Mouse (Mus musculus) kidney, embryonic 15.5 days (tissue): ENCODE results near the gene Hoxb7. TPM values are rescaled to one million over a fixed set of nuclear protein-coding genes. Genes with fewer than 3 reads are reported as not detected.

Experiments used
- ATAC-seq: fragments of 200-750 bp; cut with Nextera tagmentation; replicated peaks from 2 replicates; pipeline ENCODE4 v1.8.0; 2017; ENCODE audit warnings: moderate TSS enrichment; ENCODE audit not compliant: low FRiP score
- H3K27ac ChIP-seq: fragments of 300-500 bp; sonication (generic); 2 replicates; pipeline ENCODE4 v1.5.1; 2015; ENCODE audit warnings: mild to moderate bottlenecking, inconsistent platforms
- H3K27me3 ChIP-seq: fragments of 300-500 bp; sonication (generic); 2 replicates; pipeline ENCODE4 v1.6.1; 2015; ENCODE audit warnings: inconsistent platforms
- H3K36me3 ChIP-seq: fragments of 300-500 bp; sonication (generic); 2 replicates; pipeline ENCODE4 v1.6.1; 2015; ENCODE audit warnings: inconsistent platforms
- H3K4me1 ChIP-seq: fragments of 300-500 bp; sonication (generic); 2 replicates; pipeline ENCODE4 v1.6.1; 2015; ENCODE audit warnings: inconsistent platforms
- H3K4me2 ChIP-seq: fragments of 300-500 bp; sonication (generic); 2 replicates; pipeline ENCODE4 v1.6.1; 2015; ENCODE audit warnings: moderate library complexity, mild to moderate bottlenecking, inconsistent platforms
- H3K4me3 ChIP-seq: fragments of 300-500 bp; sonication (generic); replicated peaks from 2 replicates; pipeline ENCODE4 v1.5.1; 2015; ENCODE audit warnings: mild to moderate bottlenecking, inconsistent platforms
- H3K9ac ChIP-seq: fragments of 300-500 bp; sonication (generic); 2 replicates; pipeline ENCODE4 v1.6.1; 2015; ENCODE audit warnings: mild to moderate bottlenecking, inconsistent platforms
- H3K9me3 ChIP-seq: fragments of 300-500 bp; sonication (generic); replicated peaks from 2 replicates; pipeline ENCODE4 v1.6.1; 2016; ENCODE audit warnings: inconsistent platforms
- WGBS: fragments of 180-500 bp; shearing (Covaris S2); methylation state at CpG from one replicate; pipeline ENCODE4 v1.1.7; 2015; ENCODE audit warnings: mixed read lengths; 5-methylcytosine and 5-hydroxymethylcytosine counted together
- polyA plus RNA-seq: library from polyadenylated mRNA; unstranded; fragments of >200 nt; fragmentation: Nextera tagmentation; extraction: Ambion mirVana; gene quantifications from 2 replicates; pipeline ENCODE4 v1.2.1, GENCODE M21; 2015

Gene Hoxb7
- polyA plus RNA-seq, 1 experiment from 2014 or later: 58.5 TPM

GRCm38 (mm10) chr11:96259511-96259910 is 26.9 kb upstream of the Hoxb7 start:
- Histone ChIP-seq H3K4me3 (no peak overlapping the region), H3K9me3 (no peaks in the 10 kb centered on the region), H3K9ac (no peak overlapping the region), H3K4me1 (peaks cover 99% of the 10 kb centered on the region), H3K36me3 (peaks cover 21% of the 10 kb centered on the region), H3K27ac (peak overlapping the region; percentile 78), H3K27me3 (peaks cover 10% of the 10 kb centered on the region; the same call in 1 of the 2 replicates), H3K4me2 (no peak overlapping the region)
- ATAC-seq: no peak
- 8% methylated on average over 1 of the region's 1 CpGs for WGBS

- WGBS: 6% methylated on average over 23 of the region's 23 CpGs
- Histone ChIP-seq H3K4me1 (peaks cover 99% of the 10 kb centered on the region), H3K4me2 (peak overlapping the region; percentile 48), H3K27ac (peak overlapping the region; percentile 78), H3K27me3 (peaks cover 16% of the 10 kb centered on the region; the same call in 1 of the 2 replicates), H3K36me3 (peaks cover 28% of the 10 kb centered on the region), H3K9me3 (no peaks in the 10 kb centered on the region), H3K4me3 (peak overlapping the region; percentile 11; the same call in 1 of the 2 replicates), H3K9ac (no peak overlapping the region)
- ATAC-seq: no peak
Observed at GRCm38 (mm10) chr11:96260310-96260970, 26.0 kb upstream of the Hoxb7 start.

GRCm38 (mm10) chr11:96261323-96261890 is 25.0 kb upstream of the Hoxb7 start:
- Histone ChIP-seq H3K36me3 (peaks cover 28% of the 10 kb centered on the region), H3K27ac (peak overlapping the region; percentile 78), H3K9me3 (no peaks in the 10 kb centered on the region), H3K4me1 (peaks cover 99% of the 10 kb centered on the region), H3K4me2 (peak overlapping the region; percentile 48), H3K9ac (no peak overlapping the region), H3K4me3 (peak overlapping the region; percentile 21), H3K27me3 (peaks cover 13% of the 10 kb centered on the region; the same call in 1 of the 2 replicates)
- 5% methylated on average over 24 of the region's 24 CpGs for WGBS
- peak; percentile 68 for ATAC-seq

GRCm38 (mm10) chr11:96262262-96262830 is 24.1 kb upstream of the Hoxb7 start:
- H3K4me2 ChIP-seq: no peak overlapping the region
- H3K27me3 ChIP-seq: peaks cover 16% of the 10 kb centered on the region; the same call in 1 of the 2 replicates
- H3K36me3 ChIP-seq: peaks cover 36% of the 10 kb centered on the region
- no peak overlapping the region for H3K9ac ChIP-seq
- H3K27ac ChIP-seq: no peak overlapping the region
- no peaks in the 10 kb centered on the region for H3K9me3 ChIP-seq
- 48% methylated on average over 6 of the region's 6 CpGs for WGBS
- ATAC-seq: no peak
- no peak overlapping the region for H3K4me3 ChIP-seq
- peaks cover 97% of the 10 kb centered on the region for H3K4me1 ChIP-seq

- H3K27ac ChIP-seq: peak overlapping the region; percentile 89
- no peak for ATAC-seq
- H3K9me3 ChIP-seq: no peaks in the 10 kb centered on the region
- 20% methylated on average over 33 of the region's 33 CpGs for WGBS
- peak overlapping the region; percentile 33; the same call in 1 of the 2 replicates for H3K4me2 ChIP-seq
- peaks cover 92% of the 10 kb centered on the region for H3K4me1 ChIP-seq
- peaks cover 16% of the 10 kb centered on the region; the same call in 1 of the 2 replicates for H3K27me3 ChIP-seq
- H3K36me3 ChIP-seq: peaks cover 37% of the 10 kb centered on the region
- H3K9ac ChIP-seq: peak overlapping the region; percentile 8
- H3K4me3 ChIP-seq: 0 out of 2 replicates have a peak overlapping the region, but pooled peaks have one; percentile 3
Observed at GRCm38 (mm10) chr11:96263636-96264389, 22.6 kb upstream of the Hoxb7 start.

- no peak overlapping the region for H3K4me3 ChIP-seq
- H3K9ac ChIP-seq: no peak overlapping the region
- ATAC-seq: no peak
- H3K9me3 ChIP-seq: no peaks in the 10 kb centered on the region
- peaks cover 37% of the 10 kb centered on the region for H3K36me3 ChIP-seq
- H3K4me2 ChIP-seq: peak overlapping the region; percentile 7; the same call in 1 of the 2 replicates
- peaks cover 16% of the 10 kb centered on the region; the same call in 1 of the 2 replicates for H3K27me3 ChIP-seq
- peak overlapping the region; percentile 89 for H3K27ac ChIP-seq
- 65% methylated on average over 8 of the region's 8 CpGs for WGBS
- peaks cover 92% of the 10 kb centered on the region for H3K4me1 ChIP-seq
Observed at GRCm38 (mm10) chr11:96264390-96265020, 21.9 kb upstream of the Hoxb7 start.

GRCm38 (mm10) chr11:96265954-96266353 is 20.5 kb upstream of the Hoxb7 start:
- Histone ChIP-seq H3K27ac (peak overlapping the region; percentile 89), H3K27me3 (peaks cover 16% of the 10 kb centered on the region; the same call in 1 of the 2 replicates)
- WGBS: 15% methylated on average over 7 of the region's 7 CpGs

GRCm38 (mm10) chr11:96267021-96267920 is 19.2 kb upstream of the Hoxb7 start:
- Histone ChIP-seq H3K9ac (no peak overlapping the region), H3K4me2 (no peak overlapping the region), H3K9me3 (no peaks in the 10 kb centered on the region), H3K27me3 (peaks cover 16% of the 10 kb centered on the region; the same call in 1 of the 2 replicates), H3K27ac (peak overlapping the region; percentile 89; the same call in 1 of the 2 replicates), H3K36me3 (peaks cover 31% of the 10 kb centered on the region), H3K4me1 (peaks cover 89% of the 10 kb centered on the region), H3K4me3 (no peak overlapping the region)
- 64% methylated on average over 7 of the region's 7 CpGs for WGBS
- no peak for ATAC-seq

More at GRCm38 (mm10) chr11:96265954-96266353, 20.5 kb upstream of the Hoxb7 start:
- Histone ChIP-seq H3K4me1 (peaks cover 92% of the 10 kb centered on the region), H3K9ac (no peak overlapping the region), H3K36me3 (peaks cover 37% of the 10 kb centered on the region), H3K4me2 (peak overlapping the region; percentile 5; the same call in 1 of the 2 replicates), H3K9me3 (no peaks in the 10 kb centered on the region), H3K4me3 (no peak overlapping the region)
- no peak for ATAC-seq

- Histone ChIP-seq H3K9me3 (no peaks in the 10 kb centered on the region), H3K4me2 (no peak overlapping the region), H3K27me3 (peaks cover 15% of the 10 kb centered on the region), H3K4me1 (peaks cover 89% of the 10 kb centered on the region), H3K36me3 (peaks cover 22% of the 10 kb centered on the region), H3K4me3 (no peak overlapping the region), H3K27ac (peak overlapping the region; percentile 98; the same call in 1 of the 2 replicates), H3K9ac (peak overlapping the region; percentile 24; the same call in 1 of the 2 replicates)
- 63% methylated on average over 1 of the region's 1 CpGs for WGBS
- no peak for ATAC-seq
Observed at GRCm38 (mm10) chr11:96268031-96268745, 18.2 kb upstream of the Hoxb7 start.

GRCm38 (mm10) chr11:96269869-96270268 is 16.6 kb upstream of the Hoxb7 start:
- peak overlapping the region; percentile 96 for H3K4me2 ChIP-seq
- peak overlapping the region; percentile 72 for H3K4me3 ChIP-seq
- peaks cover 88% of the 10 kb centered on the region for H3K4me1 ChIP-seq
- H3K36me3 ChIP-seq: peaks cover 13% of the 10 kb centered on the region
- 2% methylated on average over 19 of the region's 19 CpGs for WGBS
- H3K27ac ChIP-seq: peak overlapping the region; percentile 98
- peak overlapping the region; percentile 89 for H3K9ac ChIP-seq
- H3K27me3 ChIP-seq: peaks cover 23% of the 10 kb centered on the region
- ATAC-seq: no peak
- no peaks in the 10 kb centered on the region for H3K9me3 ChIP-seq
